Mouse (Mus musculus): Measurements from ENCODE around the gene Gm17660. TPM values are rescaled to one million over a fixed set of nuclear protein-coding genes. Genes with fewer than 3 reads are reported as not detected.

Gm17660 gene
- polyA plus RNA-seq, 1 experiment from 2014 or later, result 0.35 TPM

DNA sequence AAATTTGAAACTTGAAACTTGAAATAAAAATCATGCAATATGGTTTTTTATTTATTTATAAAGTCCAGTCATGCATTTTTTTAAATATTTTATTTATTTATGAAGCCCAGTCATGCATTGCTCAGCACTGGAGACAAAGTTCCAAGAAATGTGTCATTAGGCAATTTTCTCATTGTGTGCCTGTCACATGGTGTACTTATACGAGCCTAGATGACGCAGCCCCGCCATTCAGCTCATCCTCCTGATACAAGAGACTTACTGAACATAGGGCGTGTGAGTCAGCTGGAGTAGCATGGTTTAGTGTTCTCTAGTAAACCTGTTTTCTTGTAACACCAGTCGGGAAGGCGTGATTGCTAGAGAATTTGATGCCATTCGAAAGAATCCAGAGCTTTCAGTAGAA, 21.1 kb downstream of the Gm17660 start:
- no peak overlapping the region for H3K9ac ChIP-seq
- no peak for ATAC-seq (replicated peaks; ENCODE audit: insufficient number of reproducible peaks, insufficient read depth, low FRiP score, low read depth)
- H3K4me3 ChIP-seq, result no peak overlapping the region
- 86% methylated on average over 7 of the region's 7 CpGs for WGBS
- no peaks in the 10 kb centered on the region for H3K4me1 ChIP-seq (replicated peaks)
- H3K27me3 ChIP-seq, result no peaks in the 10 kb centered on the region
- H3K27ac ChIP-seq, result no peak overlapping the region
- H3K4me2 ChIP-seq, result no peak overlapping the region
- H3K9me3 ChIP-seq (replicated peaks), result no peaks in the 10 kb centered on the region
- H3K36me3 ChIP-seq, result peaks cover 33% of the 10 kb centered on the region

DNA sequence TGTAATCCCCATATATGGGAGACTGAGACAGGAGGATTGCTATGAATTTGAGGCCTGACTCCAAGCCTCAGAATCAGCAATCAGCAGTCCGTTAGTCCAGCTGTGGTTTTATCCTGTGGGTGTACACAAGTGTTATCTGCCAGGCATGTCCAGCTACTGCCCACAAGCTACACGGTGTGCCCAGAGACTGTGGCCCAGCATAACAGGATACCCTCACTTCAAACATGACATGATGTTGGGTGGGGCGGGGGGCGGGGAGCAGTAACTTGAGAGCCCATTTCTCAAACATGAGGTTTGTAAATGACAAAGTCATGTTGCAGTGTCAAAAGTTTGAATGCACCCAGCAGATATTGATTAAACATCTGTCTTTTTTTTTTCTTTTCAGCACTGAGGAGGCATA, 21.6 kb downstream of the Gm17660 start:
- no peak overlapping the region for H3K4me3 ChIP-seq
- 79% methylated on average over 4 of the region's 4 CpGs for WGBS
- H3K27me3 ChIP-seq, result no peaks in the 10 kb centered on the region
- no peaks in the 10 kb centered on the region for H3K9me3 ChIP-seq (replicated peaks)
- peaks cover 33% of the 10 kb centered on the region for H3K36me3 ChIP-seq
- no peak for ATAC-seq (replicated peaks; ENCODE audit: insufficient number of reproducible peaks, insufficient read depth, low FRiP score, low read depth)
- H3K4me1 ChIP-seq (replicated peaks), result no peaks in the 10 kb centered on the region
- no peak overlapping the region for H3K27ac ChIP-seq
- no peak overlapping the region for H3K9ac ChIP-seq
- no peak overlapping the region for H3K4me2 ChIP-seq

GRCm38 (mm10) chr5:104054938-104055337, 22.5 kb downstream of the Gm17660 start:
- 92% methylated on average over 4 of the region's 4 CpGs for WGBS
- H3K4me2 ChIP-seq, result no peak overlapping the region
- H3K9me3 ChIP-seq (replicated peaks), result no peaks in the 10 kb centered on the region
- H3K27ac ChIP-seq, result no peak overlapping the region
- ATAC-seq (replicated peaks; ENCODE audit: insufficient number of reproducible peaks, insufficient read depth, low FRiP score, low read depth), result no peak
- peaks cover 28% of the 10 kb centered on the region for H3K36me3 ChIP-seq
- no peaks in the 10 kb centered on the region for H3K27me3 ChIP-seq
- no peaks in the 10 kb centered on the region for H3K4me1 ChIP-seq (replicated peaks)
- no peak overlapping the region for H3K4me3 ChIP-seq
- H3K9ac ChIP-seq, result no peak overlapping the region

GRCm38 (mm10) chr5:104052956-104053355, 24.5 kb downstream of the Gm17660 start:
- 57% methylated on average over 8 of the region's 8 CpGs for WGBS
- Histone ChIP-seq H3K9me3 (replicated peaks) (no peaks in the 10 kb centered on the region), H3K4me2 (no peak overlapping the region), H3K36me3 (peaks cover 16% of the 10 kb centered on the region; the same call in 1 of the 2 replicates), H3K9ac (no peak overlapping the region), H3K4me3 (no peak overlapping the region), H3K27me3 (no peaks in the 10 kb centered on the region), H3K4me1 (replicated peaks) (peaks cover 4% of the 10 kb centered on the region), H3K27ac (no peak overlapping the region)
- no peak for ATAC-seq (replicated peaks; ENCODE audit: insufficient number of reproducible peaks, insufficient read depth, low FRiP score, low read depth)

- ATAC-seq (replicated peaks; ENCODE audit: insufficient number of reproducible peaks, insufficient read depth, low FRiP score, low read depth), result no peak
- H3K4me3 ChIP-seq, result peak overlapping the region; percentile 84
- peaks cover 23% of the 10 kb centered on the region for H3K4me1 ChIP-seq (replicated peaks)
- H3K27me3 ChIP-seq, result no peaks in the 10 kb centered on the region
- peak overlapping the region; percentile 88; the same call in 1 of the 2 replicates for H3K27ac ChIP-seq
- H3K9me3 ChIP-seq (replicated peaks), result no peaks in the 10 kb centered on the region
- 43% methylated on average over 4 of the region's 4 CpGs for WGBS
- H3K36me3 ChIP-seq, result peaks cover 16% of the 10 kb centered on the region; the same call in 1 of the 2 replicates
- H3K4me2 ChIP-seq, result peak overlapping the region; percentile 76
- 0 out of 2 replicates have a peak overlapping the region, but pooled peaks have one; percentile 92 for H3K9ac ChIP-seq
Measured at GRCm38 (mm10) chr5:104048139-104048538, 29.3 kb downstream of the Gm17660 start.

DNA sequence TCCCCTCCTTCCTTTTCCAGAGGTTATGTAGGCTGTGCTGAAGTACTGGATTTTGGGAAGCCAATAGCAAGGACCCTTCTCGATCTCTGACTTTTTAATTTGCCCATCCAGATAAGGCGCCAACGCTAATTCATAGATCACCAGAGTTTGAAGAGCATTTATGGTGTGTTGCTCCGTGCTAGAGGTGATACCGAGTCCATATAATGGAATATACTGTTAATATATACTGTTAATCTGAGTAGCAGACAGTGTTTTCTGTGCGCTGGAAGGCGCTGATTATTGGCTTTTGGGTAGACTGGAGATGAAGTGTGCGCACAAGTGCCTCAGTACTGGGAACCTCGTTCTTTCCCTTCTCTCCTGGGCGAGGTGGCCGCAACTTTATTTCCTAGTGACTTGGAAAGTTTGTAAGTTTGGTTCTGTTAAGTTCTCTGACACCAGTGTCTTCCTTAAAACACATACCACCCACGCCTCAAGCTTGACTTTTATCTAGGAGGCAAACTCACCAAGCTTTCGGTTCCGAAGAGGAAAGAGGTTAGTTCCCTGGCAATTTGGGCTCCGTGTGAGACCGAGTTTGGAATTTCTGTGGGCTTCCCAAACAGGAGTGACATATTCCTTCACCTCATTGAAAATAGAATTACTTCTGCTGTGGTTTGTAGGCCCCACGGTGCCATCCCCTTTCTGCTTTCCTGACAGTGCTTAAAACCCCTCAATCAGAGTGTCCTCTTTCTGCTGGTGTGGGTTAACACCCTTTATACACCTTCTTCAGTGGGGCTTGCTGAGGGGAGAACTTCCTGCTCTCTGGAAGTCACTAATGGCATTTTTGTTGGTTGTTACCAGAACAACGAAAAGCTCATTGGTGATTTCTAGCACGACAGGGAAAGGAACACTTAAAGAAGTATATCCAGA, 30.0 kb downstream of the Gm17660 start:
- Histone ChIP-seq H3K4me1 (replicated peaks) (peaks cover 27% of the 10 kb centered on the region), H3K4me2 (peak overlapping the region; percentile 76), H3K9me3 (replicated peaks) (no peaks in the 10 kb centered on the region), H3K4me3 (peak overlapping the region; percentile 84), H3K27me3 (no peaks in the 10 kb centered on the region), H3K36me3 (peaks cover 16% of the 10 kb centered on the region; the same call in 1 of the 2 replicates), H3K9ac (peak overlapping the region; percentile 92), H3K27ac (peak overlapping the region; percentile 88)
- WGBS, result 3% methylated on average over 19 of the region's 19 CpGs
- ATAC-seq (replicated peaks; ENCODE audit: insufficient number of reproducible peaks, insufficient read depth, low FRiP score, low read depth), result no peak

GRCm38 (mm10) chr5:104046256-104047199, 30.9 kb downstream of the Gm17660 start, which contains the start of gene Nudt9:
Gene Nudt9 (plus strand): TSS chr5:104046306.
- ATAC-seq (replicated peaks; ENCODE audit: insufficient number of reproducible peaks, insufficient read depth, low FRiP score, low read depth), result peak; percentile 97
- H3K4me2 ChIP-seq, result peak within 1 kb of the TSS; percentile 76
- H3K9me3 ChIP-seq (replicated peaks), result no peaks in the 10 kb centered on the region
- H3K4me1 ChIP-seq (replicated peaks), result peaks cover 27% of the 10 kb centered on the region
- H3K36me3 ChIP-seq, result peaks cover 11% of the 10 kb centered on the region; the same call in 1 of the 2 replicates
- H3K4me3 ChIP-seq, result peak within 1 kb of the TSS; percentile 84
- no peaks in the 10 kb centered on the region for H3K27me3 ChIP-seq
- H3K27ac ChIP-seq, result peak within 1 kb of the TSS; percentile 88
- peak within 1 kb of the TSS; percentile 92 for H3K9ac ChIP-seq
- WGBS, result 5% methylated on average over 90 of the region's 90 CpGs

GRCm38 (mm10) chr5:104043704-104044103, 33.7 kb downstream of the Gm17660 start:
- no peaks in the 10 kb centered on the region for H3K9me3 ChIP-seq (replicated peaks)
- no peaks in the 10 kb centered on the region for H3K27me3 ChIP-seq
- WGBS, result 23% methylated on average over 2 of the region's 2 CpGs
- H3K36me3 ChIP-seq, result no peaks in the 10 kb centered on the region
- no peak overlapping the region for H3K4me2 ChIP-seq
- no peak for ATAC-seq (replicated peaks; ENCODE audit: insufficient number of reproducible peaks, insufficient read depth, low FRiP score, low read depth)
- H3K4me3 ChIP-seq, result no peak overlapping the region
- H3K27ac ChIP-seq, result peak overlapping the region; percentile 42
- no peak overlapping the region for H3K9ac ChIP-seq
- H3K4me1 ChIP-seq (replicated peaks), result peaks cover 27% of the 10 kb centered on the region

DNA sequence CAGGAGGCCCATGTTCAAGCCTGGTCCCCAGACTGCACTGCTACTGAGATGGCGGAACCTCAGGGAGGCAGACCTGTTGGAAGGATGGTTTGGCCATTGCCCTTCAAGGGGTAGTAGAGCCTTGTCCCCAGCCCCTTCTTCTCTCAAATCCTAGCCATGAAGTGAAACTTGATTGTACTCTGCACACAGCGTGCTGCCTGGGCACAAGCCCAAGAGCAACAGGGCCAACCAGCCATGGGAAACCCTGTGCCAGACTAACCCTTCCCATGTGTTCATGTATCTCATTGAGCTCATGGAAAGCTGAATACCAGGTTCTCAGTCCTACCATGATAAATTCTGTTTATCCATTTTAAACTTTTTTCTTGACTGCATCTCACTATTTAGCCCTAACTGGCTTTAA, 34.5 kb downstream of the Gm17660 start:
- Histone ChIP-seq H3K9ac (no peak overlapping the region), H3K36me3 (no peaks in the 10 kb centered on the region), H3K27ac (peak overlapping the region; percentile 42), H3K4me3 (no peak overlapping the region), H3K27me3 (no peaks in the 10 kb centered on the region), H3K9me3 (replicated peaks) (no peaks in the 10 kb centered on the region), H3K4me1 (replicated peaks) (peaks cover 22% of the 10 kb centered on the region), H3K4me2 (no peak overlapping the region)
- no peak for ATAC-seq (replicated peaks; ENCODE audit: insufficient number of reproducible peaks, insufficient read depth, low FRiP score, low read depth)
- WGBS, result 74% methylated on average over 2 of the region's 2 CpGs

DNA sequence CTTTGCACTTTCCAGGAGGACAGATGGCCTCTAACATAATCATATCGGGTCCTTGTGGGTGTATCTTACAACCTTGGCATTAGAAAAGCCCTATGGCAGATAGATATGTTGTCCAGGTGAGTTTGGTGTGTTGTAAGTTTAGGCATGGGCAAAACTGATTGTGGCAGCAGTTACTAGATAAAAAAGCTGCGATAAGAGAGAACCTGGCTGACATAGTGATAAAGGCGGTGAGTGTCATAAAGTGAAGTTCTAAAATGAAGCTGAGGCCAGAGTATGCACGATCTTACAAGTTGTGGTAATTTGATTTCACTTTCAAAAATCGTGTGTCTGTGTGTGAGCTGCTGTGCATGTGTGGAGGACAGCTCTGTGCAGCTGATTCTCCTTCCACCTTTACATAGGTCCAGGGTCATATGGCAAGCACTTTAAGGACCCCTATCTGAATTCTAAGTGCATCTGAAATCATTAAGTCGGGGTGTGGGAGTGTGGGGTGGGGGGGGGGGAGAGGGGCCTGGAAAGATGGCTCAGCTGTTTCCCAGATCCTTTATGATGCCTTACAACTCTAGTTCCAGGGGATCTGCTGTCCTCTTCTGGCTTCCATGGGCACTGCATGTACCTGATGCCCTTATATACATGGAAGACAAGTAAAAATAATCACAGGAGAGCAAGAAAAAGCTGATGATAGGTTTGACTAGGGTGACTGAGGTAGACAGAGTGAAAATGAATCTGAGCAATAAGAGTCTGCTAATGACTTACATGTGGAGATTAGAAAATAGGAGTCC, 38.1 kb downstream of the Gm17660 start:
- WGBS, result 59% methylated on average over 6 of the region's 6 CpGs

More for the DNA sequence above, 38.1 kb downstream of the Gm17660 start:
- Histone ChIP-seq H3K36me3 (no peaks in the 10 kb centered on the region), H3K4me3 (no peak overlapping the region), H3K4me1 (replicated peaks) (peaks cover 12% of the 10 kb centered on the region), H3K9me3 (replicated peaks) (no peaks in the 10 kb centered on the region), H3K4me2 (no peak overlapping the region), H3K27me3 (no peaks in the 10 kb centered on the region), H3K27ac (no peak overlapping the region), H3K9ac (no peak overlapping the region)
- 0 out of 2 replicates have a peak, but pooled peaks have one; percentile 53 for ATAC-seq (replicated peaks; ENCODE audit: insufficient number of reproducible peaks, insufficient read depth, low FRiP score, low read depth)
